Comparison of ENCODE assay signal across 18 mouse cellular contexts in genomic region chr5:136082345-136082744, GRCm38 (mm10). TPM values are rescaled to one million over a fixed set of nuclear protein-coding genes. Genes with fewer than 3 reads are reported as not detected.
A peak's percentile ranks its signal among the peaks of the same experiment; 100 is the strongest.
DNase-seq lines count a peak whose midpoint lies in the region; ATAC-seq and TF ChIP-seq lines count a peak whose summit lies in the region.
"Had no signal": no experiment of that assay in that cellular context is flagged by ENCODE, and none has a peak within 500 bp of the region (broad histone marks: within the 10 kb centered on the region; RNA-seq: fewer than 3 reads in every experiment).

No protein-coding gene starts in this region.

- dilution Hi-C loops in CH12.LX (cut with MboI; ENCODE audit: extremely low pct_ligation_motif_present, extremely low pct_unique_long_range_greater_than_20kb, low sequenced_read_pairs), result no loop called here

- peak; percentile 37; the same call in 1 of the 2 replicates for TF ChIP-seq CTCF in kidney, postnatal 0 days (IDR thresholded peaks at IDR 0.05; ENCODE audit: low read depth)
- TF ChIP-seq CTCF in CH12.LX (conservative IDR thresholded peaks at IDR 0.05 in 1 of 2, IDR thresholded peaks at IDR 0.05 in 1 of 2; ENCODE audit: low read depth in 2 of 2, low read length in 2 of 2), result peak; percentile 18 to 49; a peak in 2 of 4 replicates

- no peaks in the 10 kb centered on the region for H3K9me3 ChIP-seq in kidney, postnatal 0 days (replicated peaks; ENCODE audit: low read length)
- H3K9me3 ChIP-seq in kidney, embryonic 14.5 days (ENCODE audit: control insufficient read depth, low read length), result no peaks in the 10 kb centered on the region
- H3K9me3 ChIP-seq in CH12.LX (replicated peaks; ENCODE audit: low read length), result peaks cover 5% of the 10 kb centered on the region
- H3K9me3 ChIP-seq: embryonic facial prominence, embryonic 10.5 days; hindbrain, embryonic 15.5 days; liver, embryonic 15.5 days; neural tube, embryonic 13.5 days had no signal

- no peaks in the 10 kb centered on the region for H3K27me3 ChIP-seq in kidney, postnatal 0 days (ENCODE audit: insufficient read depth, low read length)
- no peaks in the 10 kb centered on the region for H3K27me3 ChIP-seq in kidney, embryonic 14.5 days (ENCODE audit: control insufficient read depth, insufficient read depth, low read length)
- peaks cover 69% of the 10 kb centered on the region for H3K27me3 ChIP-seq in CH12.LX (replicated peaks)
- H3K27me3 ChIP-seq: hindbrain, embryonic 15.5 days had no signal

- in situ Hi-C loops in CH12.LX (cut with MboI; ENCODE audit: low pct_ligation_motif_present, low pct_unique_long_range_greater_than_20kb, low sequenced_read_pairs), result loop anchor here (5.0 kb wide), 1 partner anchor 55 kb away; the partner anchor contains the start of genes Alkbh4 and Lrwd1

- H3K4me3 ChIP-seq in kidney, postnatal 0 days (replicated peaks; ENCODE audit: low read depth, low read length), result no peak overlapping the region
- no peak overlapping the region for H3K4me3 ChIP-seq in kidney, embryonic 14.5 days (ENCODE audit: low read length)
- H3K4me3 ChIP-seq in CH12.LX (replicated peaks in 1 of 3; ENCODE audit: low read depth in 2 of 3, low read length in 2 of 3, poor library complexity in 1 of 3), result no peak overlapping the region
- H3K4me3 ChIP-seq: embryonic facial prominence, embryonic 10.5 days; hindbrain, embryonic 15.5 days; liver, embryonic 15.5 days; neural tube, embryonic 13.5 days had no signal

- no peak for TF ChIP-seq POLR2A in CH12.LX (IDR thresholded peaks at IDR 0.05; ENCODE audit: low read depth, low read length)

- ATAC-seq in kidney, postnatal 0 days (replicated peaks; ENCODE audit: low FRiP score, low read depth), result no peak
- no peak for ATAC-seq in kidney, embryonic 14.5 days (ENCODE audit: low FRiP score, low TSS enrichment)
- ATAC-seq: midbrain, embryonic 16.5 days had no signal

- no peaks in the 10 kb centered on the region; the same call in 1 of the 2 replicates for H3K4me1 ChIP-seq in kidney, postnatal 0 days (replicated peaks; ENCODE audit: insufficient read depth, low read length)
- H3K4me1 ChIP-seq in kidney, embryonic 14.5 days (ENCODE audit: control insufficient read depth, insufficient read depth, low read length), result peaks cover 13% of the 10 kb centered on the region
- H3K4me1 ChIP-seq in CH12.LX (ENCODE audit: control insufficient read depth in 1 of 2, insufficient read depth in 2 of 2), result peaks cover 3 to 21% of the 10 kb centered on the region in 2 experiments; a peak in 2 of 4 replicates

- WGBS in kidney, postnatal 0 days, result 85% methylated on average over 4 of the region's 4 CpGs
- 83% methylated on average over 4 of the region's 4 CpGs for WGBS in kidney, embryonic 14.5 days

- H3K9ac ChIP-seq in kidney, postnatal 0 days (ENCODE audit: low read depth, low read length), result no peak overlapping the region
- no peak overlapping the region for H3K9ac ChIP-seq in kidney, embryonic 14.5 days (ENCODE audit: low read depth, low read length)
- no peak overlapping the region for H3K9ac ChIP-seq in CH12.LX (ENCODE audit: insufficient read depth, low read depth)
- H3K9ac ChIP-seq: hindbrain, embryonic 15.5 days; liver, embryonic 15.5 days; neural tube, embryonic 13.5 days had no signal

- no peak for DNase-seq in kidney, postnatal 0 days (ENCODE audit: low spot score)
- DNase-seq in 416B (ENCODE audit: low read depth), result peak; percentile 47
- no peak for DNase-seq in CH12.LX (ENCODE audit: extremely low read depth)
- peak; percentile 67 for DNase-seq in ZHBTc4 (ENCODE audit: low read depth, low spot score)
- no peak for DNase-seq in frontal cortex, postnatal 14 days (ENCODE audit: low spot score in 2 of 2)
- no peak for DNase-seq in adrenal gland, adult 18-20 months (ENCODE audit: low spot score in 2 of 2)
- DNase-seq: adrenal gland, postnatal 25 days; cerebellum, postnatal 25 days; kidney, postnatal 14 days had no signal

- no peak for TF ChIP-seq EP300 in CH12.LX (IDR thresholded peaks at IDR 0.05; ENCODE audit: low read length)

- no peaks in the 10 kb centered on the region for H3K79me2 ChIP-seq in CH12.LX (replicated peaks; ENCODE audit: control insufficient read depth, extremely low read depth, insufficient read depth, poor library complexity, severe bottlenecking)

- no peaks in the 10 kb centered on the region for H3K36me3 ChIP-seq in kidney, postnatal 0 days (ENCODE audit: insufficient read depth, low read length)
- H3K36me3 ChIP-seq in kidney, embryonic 14.5 days (ENCODE audit: control insufficient read depth, insufficient read depth, low read length), result 0 out of 2 replicates have a peak, but pooled peaks cover 3% of the 10 kb centered on the region
- H3K36me3 ChIP-seq in CH12.LX (replicated peaks in 1 of 2; ENCODE audit: control insufficient read depth in 1 of 2, insufficient read depth in 1 of 2, low read length in 1 of 2), result no peaks in the 10 kb centered on the region
- H3K36me3 ChIP-seq: embryonic facial prominence, embryonic 10.5 days; hindbrain, embryonic 15.5 days; liver, embryonic 15.5 days; neural tube, embryonic 13.5 days had no signal

- TF ChIP-seq RAD21 in CH12.LX (IDR thresholded peaks at IDR 0.05; ENCODE audit: low read depth, low read length), result no peak; the same call in none of the 2 replicates

- H3K4me2 ChIP-seq in kidney, postnatal 0 days (ENCODE audit: low read length), result no peak overlapping the region
- no peak overlapping the region for H3K4me2 ChIP-seq in kidney, embryonic 14.5 days (replicated peaks; ENCODE audit: low read depth, low read length)
- H3K4me2 ChIP-seq in CH12.LX (ENCODE audit: insufficient read depth, low read depth, poor library complexity, severe bottlenecking), result no peak overlapping the region
- H3K4me2 ChIP-seq: hindbrain, embryonic 15.5 days; liver, embryonic 15.5 days; neural tube, embryonic 13.5 days had no signal

- H3K27ac ChIP-seq in kidney, postnatal 0 days, result no peak overlapping the region
- H3K27ac ChIP-seq in kidney, embryonic 14.5 days (ENCODE audit: low read depth, low read length), result no peak overlapping the region
- no peak overlapping the region for H3K27ac ChIP-seq in CH12.LX (ENCODE audit: insufficient read depth, low read depth)
- H3K27ac ChIP-seq: embryonic facial prominence, embryonic 10.5 days; hindbrain, embryonic 15.5 days; liver, embryonic 15.5 days; neural tube, embryonic 13.5 days had no signal

TF ChIP-seq in CH12.LX, 34 proteins besides CTCF, POLR2A, EP300 and RAD21:
- TF ChIP-seq SMC3 (IDR thresholded peaks at IDR 0.05; ENCODE audit: low read depth, low read length) (0 out of 2 replicates have a peak, but pooled peaks have one; percentile 10), RCOR1 (conservative IDR thresholded peaks at IDR 0.05; ENCODE audit: low read depth, low read length) (no peak), ELF1 (IDR thresholded peaks at IDR 0.05; ENCODE audit: low read depth, low read length) (no peak), JUND (conservative IDR thresholded peaks at IDR 0.05; ENCODE audit: low read depth, low read length) (no peak), MXI1 (IDR thresholded peaks at IDR 0.05; ENCODE audit: low read depth, low read length) (no peak), KAT2A (IDR thresholded peaks at IDR 0.05; ENCODE audit: insufficient replicate concordance, low read length) (no peak), ZMIZ1 (IDR thresholded peaks at IDR 0.05; ENCODE audit: low read depth, low read length) (no peak), HCFC1 (IDR thresholded peaks at IDR 0.05; ENCODE audit: low read depth, low read length) (no peak), USF2 (conservative IDR thresholded peaks at IDR 0.05; ENCODE audit: low read depth, low read length) (no peak)

RNA-seq across cellular contexts. Expression of gene Rasa4, which starts 1.4 kb away (rescaled TPM):
- polyA plus RNA-seq in kidney, postnatal 0 days (2015; fragmentation: Nextera tagmentation; extraction: Ambion mirVana), result 8.8 and 9.9 TPM in 2 replicates
- 13.5 and 17.5 TPM in 2 replicates for polyA plus RNA-seq in kidney, embryonic 14.5 days (2014; fragmentation: Nextera tagmentation; extraction: Ambion mirVana)
- total RNA-seq in CH12.LX (2012; rRNA removed) (0.29 and 1.3 TPM in 2 replicates), CH12.LX (2014; rRNA removed) (0.07 and 0.28 TPM in 2 replicates)
- 0.11 and 0.16 TPM in 2 replicates for polyA plus RNA-seq in CH12.LX (2012; ENCODE audit: insufficient read length, low read depth)
- 10 to 100 TPM; 11.9 to 14.7 TPM for total RNA-seq in adrenal gland, adult 18-20 months (2021)

RNA-seq across cellular contexts. Expression of gene Upk3bl, which starts 28.1 kb away (rescaled TPM):
- 4.0 and 6.1 TPM in 2 replicates for polyA plus RNA-seq in kidney, postnatal 0 days (2015; fragmentation: Nextera tagmentation; extraction: Ambion mirVana)
- polyA plus RNA-seq in kidney, embryonic 14.5 days (2014; fragmentation: Nextera tagmentation; extraction: Ambion mirVana), result 1.3 and 2.2 TPM in 2 replicates
- total RNA-seq in CH12.LX (2012; rRNA removed) (not detected in 2 replicates), CH12.LX (2014; rRNA removed) (not detected in 2 replicates)
- not detected in 2 replicates for polyA plus RNA-seq in CH12.LX (2012; ENCODE audit: insufficient read length, low read depth)
- total RNA-seq in adrenal gland, adult 18-20 months (2021), result not detected
- total RNA-seq: adrenal gland, postnatal 25 days; granulocyte monocyte progenitor cell, adult 5-6 weeks; layer of hippocampus, postnatal 14 days; left cerebral cortex, postnatal 36 days had no signal
- polyA plus RNA-seq: midbrain, embryonic 16.5 days; neural tube, embryonic 13.5 days had no signal

RNA-seq across cellular contexts. Expression of gene Polr2j, which starts 34.1 kb away (rescaled TPM):
- polyA plus RNA-seq in kidney, postnatal 0 days (2015; fragmentation: Nextera tagmentation; extraction: Ambion mirVana), result 239 and 250 TPM in 2 replicates
- 270 and 326 TPM in 2 replicates for polyA plus RNA-seq in kidney, embryonic 14.5 days (2014; fragmentation: Nextera tagmentation; extraction: Ambion mirVana)
- total RNA-seq in CH12.LX (2012; rRNA removed) (137 and 186 TPM in 2 replicates), CH12.LX (2014; rRNA removed) (160 and 178 TPM in 2 replicates)
- 117 and 121 TPM in 2 replicates for polyA plus RNA-seq in CH12.LX (2012; ENCODE audit: insufficient read length, low read depth)
- total RNA-seq in adrenal gland, adult 18-20 months (2021), result 10 to 100 TPM; 70.3 to 78.0 TPM

RNA-seq across cellular contexts. Expression of gene Upk3b, which starts 44.0 kb away (rescaled TPM):
- polyA plus RNA-seq in kidney, postnatal 0 days (2015; fragmentation: Nextera tagmentation; extraction: Ambion mirVana), result 5.1 and 6.0 TPM in 2 replicates
- polyA plus RNA-seq in kidney, embryonic 14.5 days (2014; fragmentation: Nextera tagmentation; extraction: Ambion mirVana), result 0.85 and 0.99 TPM in 2 replicates
- not detected in 2 replicates for total RNA-seq in CH12.LX (2012; rRNA removed)
- not detected in 2 replicates for total RNA-seq in CH12.LX (2014; rRNA removed)
- 0.09 TPM in 1 of 2 replicates, not detected in the other for polyA plus RNA-seq in CH12.LX (2012; ENCODE audit: insufficient read length, low read depth)
- total RNA-seq in adrenal gland, adult 18-20 months (2021), result 10 to 100 TPM in 1 of 2 experiments, 1 to 10 TPM in 1; 7.4 to 14.0 TPM
- total RNA-seq: granulocyte monocyte progenitor cell, adult 5-6 weeks; layer of hippocampus, postnatal 14 days; left cerebral cortex, postnatal 36 days had no signal
- polyA plus RNA-seq: hindbrain, embryonic 15.5 days had no signal

RNA-seq across cellular contexts. Expression of gene Lrwd1, which starts 53.5 kb away (rescaled TPM):
- polyA plus RNA-seq in kidney, postnatal 0 days (2015; fragmentation: Nextera tagmentation; extraction: Ambion mirVana), result 21.6 and 23.1 TPM in 2 replicates
- 32.2 and 40.0 TPM in 2 replicates for polyA plus RNA-seq in kidney, embryonic 14.5 days (2014; fragmentation: Nextera tagmentation; extraction: Ambion mirVana)
- total RNA-seq in CH12.LX (2012; rRNA removed) (58.9 and 62.1 TPM in 2 replicates), CH12.LX (2014; rRNA removed) (49.6 and 54.3 TPM in 2 replicates)
- 52.2 and 65.9 TPM in 2 replicates for polyA plus RNA-seq in CH12.LX (2012; ENCODE audit: insufficient read length, low read depth)
- total RNA-seq in adrenal gland, adult 18-20 months (2021), result 10 to 100 TPM; 11.0 to 11.4 TPM

Comparison
In these comparisons a context has a peak if more than half of its experiments do, and no peak if none do; other contexts are left out.
1. DNase-seq: peak in 416B (single experiment) and ZHBTc4 (single experiment); none in kidney, postnatal 0 days (single experiment), CH12.LX (single experiment), frontal cortex, postnatal 14 days (0 of 2) and adrenal gland, adult 18-20 months (0 of 2).